Mouse (Mus musculus) CD8-positive naive resting alpha-beta T cell, adult 57 days (primary cell): ENCODE measurements around the gene Cmtm8. TPM values are rescaled to one million over a fixed set of nuclear protein-coding genes. Genes with fewer than 3 reads are reported as not detected.

Source experiments
- total RNA-seq: library from RNA; stranded (reverse); gene quantifications from one replicate; pipeline ENCODE4 v1.2.4, GENCODE M21; 2023

Cmtm8 gene
- total RNA-seq = 0.31 TPM

GRCm38 (mm10) chr9:114844017-114844662 lies at the start of gene Cmtm8:
Gene Cmtm8 (minus strand): TSS chr9:114844156.

GRCm38 (mm10) chr9:114781526-114782212 lies 62.3 kb downstream of the Cmtm8 start, which contains the start of gene Cmtm7:
Gene Cmtm7 (minus strand): TSS chr9:114781856.

Other genes with a start within 250 kb of the Cmtm8 start
- gene Cnot10, start 204.0 kb downstream of the Cmtm8 start, total RNA-seq = 77.8 TPM
- gene Dync1li1, start 155.4 kb downstream of the Cmtm8 start, total RNA-seq = 46.3 TPM
- 86.4 TPM for gene Cmtm6, start 113.0 kb downstream of the Cmtm8 start, total RNA-seq
- 70.2 TPM for gene Cmtm7, start 62.3 kb downstream of the Cmtm8 start, total RNA-seq
- gene Gpd1l, start 89.8 kb upstream of the Cmtm8 start, total RNA-seq = 48.0 TPM
- not detected for gene Osbpl10, start 134.4 kb upstream of the Cmtm8 start, total RNA-seq
- 124 TPM for gene Rps27rt, start 138.6 kb upstream of the Cmtm8 start, total RNA-seq